Mouse (Mus musculus): ENCODE measurements around the gene Bcl2l1. TPM values are rescaled to one million over a fixed set of nuclear protein-coding genes. Genes with fewer than 3 reads are reported as not detected.

Gene Bcl2l1
- 179 and 189 TPM in 2 replicates for polyA plus RNA-seq (2014; fragmentation: Nextera tagmentation; extraction: Ambion mirVana)

- H3K4me3 ChIP-seq (ENCODE audit: low read depth, low read length): peak within 1 kb of the TSS; percentile 85
- H3K4me2 ChIP-seq (ENCODE audit: low read length): peak within 1 kb of the TSS; percentile 80
- H3K4me1 ChIP-seq (ENCODE audit: control insufficient read depth, insufficient read depth, low read length): peaks cover 36% of the 10 kb centered on the region
- WGBS: under 1% methylated on average over 64 of the region's 74 CpGs
- no peaks in the 10 kb centered on the region for H3K9me3 ChIP-seq (replicated peaks; ENCODE audit: control insufficient read depth, low read length)
- peak; percentile 98 for DNase-seq (ENCODE audit: low spot score)
- H3K9ac ChIP-seq (ENCODE audit: low read length): peak within 1 kb of the TSS; percentile 97
- ATAC-seq: peak; percentile 97
- peak within 1 kb of the TSS; percentile 99 for H3K27ac ChIP-seq (ENCODE audit: low read depth, low read length)
- no peaks in the 10 kb centered on the region for H3K27me3 ChIP-seq (replicated peaks; ENCODE audit: control insufficient read depth, insufficient read depth, low read length)
- peaks cover 12% of the 10 kb centered on the region for H3K36me3 ChIP-seq (ENCODE audit: control insufficient read depth, insufficient read depth, low read length)
Observed at GRCm38 (mm10) chr2:152831019-152831878, at the start of gene Bcl2l1. Gene Bcl2l1, minus strand, starts transcription at chr2:152831728.

GRCm38 (mm10) chr2:152880898-152881297 lies 49.4 kb upstream of the Bcl2l1 start:
- WGBS: 89% methylated on average over 13 of the region's 13 CpGs
- no peak for DNase-seq (ENCODE audit: low spot score)
- no peak overlapping the region for H3K27ac ChIP-seq (ENCODE audit: low read depth, low read length)
- H3K9me3 ChIP-seq (replicated peaks; ENCODE audit: control insufficient read depth, low read length): no peaks in the 10 kb centered on the region
- no peaks in the 10 kb centered on the region for H3K4me1 ChIP-seq (ENCODE audit: control insufficient read depth, insufficient read depth, low read length)
- peaks cover 77% of the 10 kb centered on the region for H3K36me3 ChIP-seq (ENCODE audit: control insufficient read depth, insufficient read depth, low read length)
- H3K4me3 ChIP-seq (ENCODE audit: low read depth, low read length): no peak overlapping the region
- no peak for ATAC-seq
- H3K27me3 ChIP-seq (replicated peaks; ENCODE audit: control insufficient read depth, insufficient read depth, low read length): no peaks in the 10 kb centered on the region
- no peak overlapping the region for H3K4me2 ChIP-seq (ENCODE audit: low read length)
- H3K9ac ChIP-seq (ENCODE audit: low read length): no peak overlapping the region

- 90% methylated on average over 3 of the region's 3 CpGs for WGBS
- Histone ChIP-seq H3K4me3 (ENCODE audit: low read depth, low read length) (no peak overlapping the region), H3K4me2 (ENCODE audit: low read length) (no peak overlapping the region), H3K27ac (ENCODE audit: low read depth, low read length) (no peak overlapping the region), H3K9ac (ENCODE audit: low read length) (no peak overlapping the region), H3K4me1 (ENCODE audit: control insufficient read depth, insufficient read depth, low read length) (no peaks in the 10 kb centered on the region), H3K9me3 (replicated peaks; ENCODE audit: control insufficient read depth, low read length) (no peaks in the 10 kb centered on the region), H3K27me3 (replicated peaks; ENCODE audit: control insufficient read depth, insufficient read depth, low read length) (no peaks in the 10 kb centered on the region), H3K36me3 (ENCODE audit: control insufficient read depth, insufficient read depth, low read length) (peaks cover 69% of the 10 kb centered on the region)
- no peak for ATAC-seq
- no peak for DNase-seq (ENCODE audit: low spot score)
Observed at GRCm38 (mm10) chr2:152878239-152878638, 46.7 kb upstream of the Bcl2l1 start.

- Histone ChIP-seq H3K27me3 (replicated peaks; ENCODE audit: control insufficient read depth, insufficient read depth, low read length) (no peaks in the 10 kb centered on the region), H3K4me1 (ENCODE audit: control insufficient read depth, insufficient read depth, low read length) (no peaks in the 10 kb centered on the region), H3K36me3 (ENCODE audit: control insufficient read depth, insufficient read depth, low read length) (peaks cover 23% of the 10 kb centered on the region), H3K27ac (ENCODE audit: low read depth, low read length) (no peak overlapping the region), H3K9me3 (replicated peaks; ENCODE audit: control insufficient read depth, low read length) (no peaks in the 10 kb centered on the region), H3K4me2 (ENCODE audit: low read length) (no peak overlapping the region), H3K4me3 (ENCODE audit: low read depth, low read length) (no peak overlapping the region), H3K9ac (ENCODE audit: low read length) (no peak overlapping the region)
- no peak for ATAC-seq
- WGBS: 94% methylated on average over 6 of the region's 6 CpGs
- no peak for DNase-seq (ENCODE audit: low spot score)
Observed at GRCm38 (mm10) chr2:152863346-152863745, 31.8 kb upstream of the Bcl2l1 start.

- no peak overlapping the region for H3K4me3 ChIP-seq (ENCODE audit: low read depth, low read length)
- H3K27ac ChIP-seq (ENCODE audit: low read depth, low read length): no peak overlapping the region
- DNase-seq (ENCODE audit: low spot score) (no peak), ATAC-seq (no peak)
- H3K9ac ChIP-seq (ENCODE audit: low read length): no peak overlapping the region
- peaks cover 24% of the 10 kb centered on the region for H3K36me3 ChIP-seq (ENCODE audit: control insufficient read depth, insufficient read depth, low read length)
- H3K4me2 ChIP-seq (ENCODE audit: low read length): no peak overlapping the region
- H3K4me1 ChIP-seq (ENCODE audit: control insufficient read depth, insufficient read depth, low read length): no peaks in the 10 kb centered on the region
- H3K9me3 ChIP-seq (replicated peaks; ENCODE audit: control insufficient read depth, low read length): no peaks in the 10 kb centered on the region
- no peaks in the 10 kb centered on the region for H3K27me3 ChIP-seq (replicated peaks; ENCODE audit: control insufficient read depth, insufficient read depth, low read length)
- 86% methylated on average over 3 of the region's 3 CpGs for WGBS
Observed at GRCm38 (mm10) chr2:152862638-152863037, 31.1 kb upstream of the Bcl2l1 start.

- H3K4me1 ChIP-seq (ENCODE audit: control insufficient read depth, insufficient read depth, low read length): no peaks in the 10 kb centered on the region
- 94% methylated on average over 1 of the region's 1 CpGs for WGBS
- H3K9ac ChIP-seq (ENCODE audit: low read length): no peak overlapping the region
- no peak overlapping the region for H3K27ac ChIP-seq (ENCODE audit: low read depth, low read length)
- DNase-seq (ENCODE audit: low spot score) (no peak), ATAC-seq (no peak)
- H3K4me3 ChIP-seq (ENCODE audit: low read depth, low read length): no peak overlapping the region
- no peaks in the 10 kb centered on the region for H3K27me3 ChIP-seq (replicated peaks; ENCODE audit: control insufficient read depth, insufficient read depth, low read length)
- no peak overlapping the region for H3K4me2 ChIP-seq (ENCODE audit: low read length)
- H3K36me3 ChIP-seq (ENCODE audit: control insufficient read depth, insufficient read depth, low read length): peaks cover 25% of the 10 kb centered on the region
- no peaks in the 10 kb centered on the region for H3K9me3 ChIP-seq (replicated peaks; ENCODE audit: control insufficient read depth, low read length)
Observed at GRCm38 (mm10) chr2:152861891-152862290, 30.4 kb upstream of the Bcl2l1 start.

GRCm38 (mm10) chr2:152859501-152859900 lies 28.0 kb upstream of the Bcl2l1 start:
- DNase-seq (ENCODE audit: low spot score): no peak
- Histone ChIP-seq H3K27me3 (replicated peaks; ENCODE audit: control insufficient read depth, insufficient read depth, low read length) (no peaks in the 10 kb centered on the region), H3K27ac (ENCODE audit: low read depth, low read length) (no peak overlapping the region), H3K4me3 (ENCODE audit: low read depth, low read length) (no peak overlapping the region), H3K9me3 (replicated peaks; ENCODE audit: control insufficient read depth, low read length) (no peaks in the 10 kb centered on the region), H3K4me1 (ENCODE audit: control insufficient read depth, insufficient read depth, low read length) (no peaks in the 10 kb centered on the region), H3K36me3 (ENCODE audit: control insufficient read depth, insufficient read depth, low read length) (peaks cover 39% of the 10 kb centered on the region), H3K4me2 (ENCODE audit: low read length) (no peak overlapping the region), H3K9ac (ENCODE audit: low read length) (no peak overlapping the region)
- ATAC-seq: no peak
- 92% methylated on average over 3 of the region's 3 CpGs for WGBS

GRCm38 (mm10) chr2:152848466-152848865 lies 16.9 kb upstream of the Bcl2l1 start:
- ATAC-seq (no peak), DNase-seq (ENCODE audit: low spot score) (no peak)
- Histone ChIP-seq H3K9me3 (replicated peaks; ENCODE audit: control insufficient read depth, low read length) (no peaks in the 10 kb centered on the region), H3K27me3 (replicated peaks; ENCODE audit: control insufficient read depth, insufficient read depth, low read length) (no peaks in the 10 kb centered on the region), H3K4me2 (ENCODE audit: low read length) (peak overlapping the region; percentile 66), H3K36me3 (ENCODE audit: control insufficient read depth, insufficient read depth, low read length) (0 out of 2 replicates have a peak, but pooled peaks cover 7% of the 10 kb centered on the region), H3K27ac (ENCODE audit: low read depth, low read length) (peak overlapping the region; percentile 63; the same call in 1 of the 2 replicates), H3K4me3 (ENCODE audit: low read depth, low read length) (peak overlapping the region; percentile 72), H3K4me1 (ENCODE audit: control insufficient read depth, insufficient read depth, low read length) (peaks cover 13% of the 10 kb centered on the region; the same call in 1 of the 2 replicates), H3K9ac (ENCODE audit: low read length) (peak overlapping the region; percentile 67)
- WGBS: 3% methylated on average over 2 of the region's 2 CpGs

GRCm38 (mm10) chr2:152847815-152848302 lies 16.3 kb upstream of the Bcl2l1 start, which contains the start of gene Tpx2:
Gene Tpx2, plus strand, starts transcription at chr2:152847964.
- WGBS: under 1% methylated on average over 34 of the region's 34 CpGs
- H3K27me3 ChIP-seq (replicated peaks; ENCODE audit: control insufficient read depth, insufficient read depth, low read length): no peaks in the 10 kb centered on the region
- DNase-seq (ENCODE audit: low spot score) (peak; percentile 100), ATAC-seq (peak; percentile 98)
- peak within 1 kb of the TSS; percentile 63 for H3K27ac ChIP-seq (ENCODE audit: low read depth, low read length)
- peak within 1 kb of the TSS; percentile 67 for H3K9ac ChIP-seq (ENCODE audit: low read length)
- 0 out of 2 replicates have a peak, but pooled peaks cover 4% of the 10 kb centered on the region for H3K36me3 ChIP-seq (ENCODE audit: control insufficient read depth, insufficient read depth, low read length)
- H3K4me3 ChIP-seq (ENCODE audit: low read depth, low read length): peak within 1 kb of the TSS; percentile 72
- H3K4me1 ChIP-seq (ENCODE audit: control insufficient read depth, insufficient read depth, low read length): peaks cover 13% of the 10 kb centered on the region; the same call in 1 of the 2 replicates
- no peaks in the 10 kb centered on the region for H3K9me3 ChIP-seq (replicated peaks; ENCODE audit: control insufficient read depth, low read length)
- peak within 1 kb of the TSS; percentile 66 for H3K4me2 ChIP-seq (ENCODE audit: low read length)

Data from forebrain, embryonic 14.5 days (tissue).